In the genomic region with DNA sequence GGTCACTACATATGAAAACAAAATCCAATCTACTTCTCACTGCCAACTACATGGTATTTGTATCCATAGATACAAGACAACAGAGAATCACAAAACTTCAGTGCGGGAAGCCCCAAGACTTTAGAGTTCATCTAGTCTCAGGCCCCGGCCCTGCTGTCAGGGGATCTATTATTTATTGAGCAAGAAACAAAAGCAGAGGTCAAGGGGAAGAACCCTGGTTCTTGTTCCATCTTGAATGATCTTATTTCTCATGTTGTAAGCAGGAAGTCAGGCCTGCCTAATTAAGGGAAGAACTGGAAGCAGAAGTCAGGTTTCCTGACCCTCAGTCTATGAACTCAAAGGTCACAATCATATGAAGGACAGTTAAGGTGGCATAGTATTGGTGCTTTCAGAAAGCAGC, we compare ENCODE assay signal across 11 mouse cellular contexts.
DNase-seq lines count a peak whose midpoint lies in the region; ATAC-seq and TF ChIP-seq lines count a peak whose summit lies in the region.
"Had no signal": no experiment of that assay in that cellular context is flagged by ENCODE, and none has a peak within 500 bp of the region (broad histone marks: within the 10 kb centered on the region; RNA-seq: fewer than 3 reads in every experiment).

No protein-coding gene starts in this region.

- no peak for TF ChIP-seq CTCF in kidney, postnatal 0 days (IDR thresholded peaks at IDR 0.05; ENCODE audit: low read depth)

- H3K27ac ChIP-seq in kidney, postnatal 0 days, result no peak overlapping the region
- H3K27ac ChIP-seq in kidney, embryonic 14.5 days (ENCODE audit: low read depth, low read length), result no peak overlapping the region
- H3K27ac ChIP-seq: hindbrain, embryonic 13.5 days had no signal

- WGBS in kidney, postnatal 0 days, result 38% methylated on average over 2 of the region's 2 CpGs
- 38% methylated on average over 2 of the region's 2 CpGs for WGBS in kidney, embryonic 14.5 days

- no peaks in the 10 kb centered on the region for H3K9me3 ChIP-seq in kidney, postnatal 0 days (replicated peaks; ENCODE audit: low read length)
- no peaks in the 10 kb centered on the region for H3K9me3 ChIP-seq in kidney, embryonic 14.5 days (ENCODE audit: control insufficient read depth, low read length)
- H3K9me3 ChIP-seq: hindbrain, embryonic 13.5 days; megakaryocyte, embryonic 14.5 days had no signal

- no peaks in the 10 kb centered on the region for H3K27me3 ChIP-seq in kidney, postnatal 0 days (ENCODE audit: insufficient read depth, low read length)
- no peaks in the 10 kb centered on the region for H3K27me3 ChIP-seq in kidney, embryonic 14.5 days (ENCODE audit: control insufficient read depth, insufficient read depth, low read length)
- H3K27me3 ChIP-seq: megakaryocyte, embryonic 14.5 days had no signal

- no peak overlapping the region for H3K9ac ChIP-seq in kidney, postnatal 0 days (ENCODE audit: low read depth, low read length)
- H3K9ac ChIP-seq in kidney, embryonic 14.5 days (ENCODE audit: low read depth, low read length), result no peak overlapping the region
- H3K9ac ChIP-seq: hindbrain, embryonic 13.5 days had no signal

- peak; percentile 66 for DNase-seq in kidney, postnatal 0 days (ENCODE audit: low spot score)
- peak; percentile 31 to 35 for DNase-seq in B cell, adult 2 months
- peak; percentile 27 for DNase-seq in embryo, embryonic 10 days (ENCODE audit: low spot score)
- no peak for DNase-seq in cerebellum, adult 9-10 months
- DNase-seq in urinary bladder, postnatal 4 days (ENCODE audit: low spot score in 2 of 2), result no peak
- DNase-seq: cerebellum, adult 11 months had no signal

- H3K4me2 ChIP-seq in kidney, postnatal 0 days (ENCODE audit: low read length), result no peak overlapping the region
- H3K4me2 ChIP-seq in kidney, embryonic 14.5 days (replicated peaks; ENCODE audit: low read depth, low read length), result no peak overlapping the region
- H3K4me2 ChIP-seq: heart, embryonic 11.5 days; hindbrain, embryonic 13.5 days had no signal

- no peaks in the 10 kb centered on the region for H3K4me1 ChIP-seq in kidney, postnatal 0 days (replicated peaks; ENCODE audit: insufficient read depth, low read length)
- H3K4me1 ChIP-seq in kidney, embryonic 14.5 days (ENCODE audit: control insufficient read depth, insufficient read depth, low read length), result no peaks in the 10 kb centered on the region
- H3K4me1 ChIP-seq: hindbrain, embryonic 13.5 days had no signal

- no peaks in the 10 kb centered on the region for H3K36me3 ChIP-seq in kidney, postnatal 0 days (ENCODE audit: insufficient read depth, low read length)
- no peaks in the 10 kb centered on the region for H3K36me3 ChIP-seq in kidney, embryonic 14.5 days (ENCODE audit: control insufficient read depth, insufficient read depth, low read length)
- H3K36me3 ChIP-seq: hindbrain, embryonic 13.5 days had no signal

- no peak overlapping the region for H3K4me3 ChIP-seq in kidney, postnatal 0 days (replicated peaks; ENCODE audit: low read depth, low read length)
- no peak overlapping the region for H3K4me3 ChIP-seq in kidney, embryonic 14.5 days (ENCODE audit: low read length)
- H3K4me3 ChIP-seq: hindbrain, embryonic 13.5 days; megakaryocyte, embryonic 14.5 days had no signal

- no peak for ATAC-seq in kidney, postnatal 0 days (replicated peaks; ENCODE audit: low FRiP score, low read depth)
- no peak for ATAC-seq in kidney, embryonic 14.5 days (ENCODE audit: low FRiP score, low TSS enrichment)
- peak; percentile 72 for ATAC-seq in megakaryocyte, adult 5-6 weeks (ENCODE audit: poor library complexity, severe bottlenecking)

Comparison
In these comparisons a context has a peak if more than half of its experiments do, and no peak if none do; other contexts are left out.
1. DNase-seq: peak in kidney, postnatal 0 days (single experiment), B cell, adult 2 months (2 of 2) and embryo, embryonic 10 days (single experiment); none in cerebellum, adult 9-10 months (single experiment) and urinary bladder, postnatal 4 days (0 of 2).